ENCODE assay signal across 13 mouse cellular contexts in the genomic region with DNA sequence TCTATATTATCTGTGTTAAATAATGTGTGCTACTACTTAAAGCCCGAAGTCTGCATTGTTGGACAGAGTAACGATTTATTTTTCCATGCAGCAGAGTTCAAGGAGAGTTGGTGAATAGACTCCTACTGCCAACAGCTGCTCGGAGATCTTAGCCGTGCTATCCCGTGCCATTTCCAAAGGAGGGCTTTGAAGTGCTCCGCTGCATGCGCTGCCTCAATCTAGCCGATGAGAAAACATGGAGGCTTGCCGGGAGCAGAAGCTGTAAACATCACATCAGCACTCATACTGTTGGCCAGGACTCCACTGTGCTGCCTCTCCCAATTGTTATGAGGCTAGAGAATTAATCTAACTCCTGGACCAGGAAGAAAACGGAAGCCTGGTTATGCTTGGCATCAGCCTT.
DNase-seq lines count a peak whose midpoint lies in the region; ATAC-seq lines count a peak whose summit lies in the region.
"Had no signal": no experiment of that assay in that cellular context is flagged by ENCODE, and none has a peak within 500 bp of the region (broad histone marks: within the 10 kb centered on the region; RNA-seq: fewer than 3 reads in every experiment).

No protein-coding gene starts in this region.

- no peak overlapping the region for H3K27ac ChIP-seq in embryonic facial prominence, embryonic 14.5 days (replicated peaks; ENCODE audit: low read depth, low read length)
- no peak overlapping the region for H3K27ac ChIP-seq in embryonic facial prominence, embryonic 10.5 days (replicated peaks)
- H3K27ac ChIP-seq in hindbrain, embryonic 16.5 days (ENCODE audit: low read depth, low read length): no peak overlapping the region
- no peak overlapping the region for H3K27ac ChIP-seq in hindbrain, embryonic 12.5 days
- H3K27ac ChIP-seq in midbrain, embryonic 13.5 days: peak overlapping the region; percentile 44; the same call in 1 of the 2 replicates
- no peak overlapping the region for H3K27ac ChIP-seq in midbrain, embryonic 11.5 days (ENCODE audit: low read depth, low read length)
- peak overlapping the region; percentile 32; the same call in 1 of the 2 replicates for H3K27ac ChIP-seq in midbrain, embryonic 15.5 days
- H3K27ac ChIP-seq: hindbrain, embryonic 14.5 days; midbrain, embryonic 12.5 days had no signal

- peak; percentile 59 for DNase-seq in embryonic facial prominence, embryonic 14.5 days (ENCODE audit: low spot score)
- no peak for DNase-seq in embryonic facial prominence, embryonic 10.5 days (ENCODE audit: low spot score)
- DNase-seq in midbrain, embryonic 11.5 days (ENCODE audit: low spot score, missing footprints): no peak
- no peak for DNase-seq in urinary bladder, postnatal 4 days (ENCODE audit: low spot score in 2 of 2)
- DNase-seq: cerebellum, adult 11 months; gastrocnemius, postnatal 10 days had no signal

- H3K27me3 ChIP-seq in embryonic facial prominence, embryonic 14.5 days (replicated peaks; ENCODE audit: control insufficient read depth, insufficient read depth, low read length): no peaks in the 10 kb centered on the region
- no peaks in the 10 kb centered on the region for H3K27me3 ChIP-seq in embryonic facial prominence, embryonic 10.5 days (replicated peaks; ENCODE audit: low read depth, poor library complexity, severe bottlenecking)
- no peaks in the 10 kb centered on the region for H3K27me3 ChIP-seq in hindbrain, embryonic 16.5 days (replicated peaks; ENCODE audit: control insufficient read depth, insufficient read depth, low read length)
- no peaks in the 10 kb centered on the region for H3K27me3 ChIP-seq in hindbrain, embryonic 12.5 days
- H3K27me3 ChIP-seq in midbrain, embryonic 13.5 days: no peaks in the 10 kb centered on the region
- H3K27me3 ChIP-seq in midbrain, embryonic 11.5 days (ENCODE audit: control insufficient read depth, insufficient read depth, low read length): no peaks in the 10 kb centered on the region
- H3K27me3 ChIP-seq in midbrain, embryonic 15.5 days (replicated peaks): no peaks in the 10 kb centered on the region

- no peak overlapping the region for H3K4me2 ChIP-seq in embryonic facial prominence, embryonic 14.5 days (ENCODE audit: low read depth, low read length)
- peak overlapping the region; percentile 6 for H3K4me2 ChIP-seq in hindbrain, embryonic 16.5 days (ENCODE audit: low read length)
- no peak overlapping the region for H3K4me2 ChIP-seq in hindbrain, embryonic 12.5 days (replicated peaks)
- no peak overlapping the region for H3K4me2 ChIP-seq in midbrain, embryonic 13.5 days (replicated peaks)
- no peak overlapping the region for H3K4me2 ChIP-seq in midbrain, embryonic 11.5 days
- no peak overlapping the region for H3K4me2 ChIP-seq in midbrain, embryonic 15.5 days
- H3K4me2 ChIP-seq: hindbrain, embryonic 14.5 days; midbrain, embryonic 12.5 days had no signal

- H3K9ac ChIP-seq in embryonic facial prominence, embryonic 14.5 days (ENCODE audit: low read depth, low read length): no peak overlapping the region
- H3K9ac ChIP-seq in hindbrain, embryonic 16.5 days (ENCODE audit: low read depth, low read length): no peak overlapping the region
- H3K9ac ChIP-seq in hindbrain, embryonic 12.5 days: no peak overlapping the region
- H3K9ac ChIP-seq in midbrain, embryonic 13.5 days (replicated peaks): no peak overlapping the region
- no peak overlapping the region for H3K9ac ChIP-seq in midbrain, embryonic 11.5 days (ENCODE audit: low read length)
- H3K9ac ChIP-seq in midbrain, embryonic 15.5 days: no peak overlapping the region
- H3K9ac ChIP-seq: hindbrain, embryonic 14.5 days; midbrain, embryonic 12.5 days had no signal

- no peak for ATAC-seq in embryonic facial prominence, embryonic 14.5 days (ENCODE audit: low read depth)
- no peak; the same call in 1 of the 2 replicates for ATAC-seq in hindbrain, embryonic 16.5 days
- no peak for ATAC-seq in hindbrain, embryonic 12.5 days (ENCODE audit: low FRiP score)
- ATAC-seq in midbrain, embryonic 13.5 days: peak; percentile 48; the same call in 1 of the 2 replicates
- no peak for ATAC-seq in midbrain, embryonic 11.5 days (ENCODE audit: low FRiP score)
- peak; percentile 28 for ATAC-seq in midbrain, embryonic 15.5 days (replicated peaks)

- H3K9me3 ChIP-seq in embryonic facial prominence, embryonic 14.5 days (ENCODE audit: control insufficient read depth, low read length): no peaks in the 10 kb centered on the region
- no peaks in the 10 kb centered on the region for H3K9me3 ChIP-seq in embryonic facial prominence, embryonic 10.5 days
- no peaks in the 10 kb centered on the region for H3K9me3 ChIP-seq in hindbrain, embryonic 16.5 days (ENCODE audit: control insufficient read depth, low read length)
- no peaks in the 10 kb centered on the region for H3K9me3 ChIP-seq in hindbrain, embryonic 12.5 days (replicated peaks)
- no peaks in the 10 kb centered on the region for H3K9me3 ChIP-seq in midbrain, embryonic 13.5 days
- H3K9me3 ChIP-seq in midbrain, embryonic 11.5 days (ENCODE audit: control insufficient read depth, low read length): no peaks in the 10 kb centered on the region
- H3K9me3 ChIP-seq in midbrain, embryonic 15.5 days: no peaks in the 10 kb centered on the region
- H3K9me3 ChIP-seq: midbrain, embryonic 12.5 days had no signal

- no peak overlapping the region for H3K4me3 ChIP-seq in embryonic facial prominence, embryonic 14.5 days (ENCODE audit: low read depth, low read length)
- H3K4me3 ChIP-seq in embryonic facial prominence, embryonic 10.5 days: no peak overlapping the region
- no peak overlapping the region for H3K4me3 ChIP-seq in hindbrain, embryonic 16.5 days (ENCODE audit: low read length)
- H3K4me3 ChIP-seq in hindbrain, embryonic 12.5 days: no peak overlapping the region
- no peak overlapping the region for H3K4me3 ChIP-seq in midbrain, embryonic 13.5 days (replicated peaks)
- no peak overlapping the region for H3K4me3 ChIP-seq in midbrain, embryonic 11.5 days (ENCODE audit: low read depth, low read length)
- H3K4me3 ChIP-seq in midbrain, embryonic 15.5 days: no peak overlapping the region
- H3K4me3 ChIP-seq: erythroblast, embryonic 14.5 days; midbrain, embryonic 12.5 days had no signal

- 45% methylated on average over 10 of the region's 10 CpGs for WGBS in embryonic facial prominence, embryonic 14.5 days
- WGBS in embryonic facial prominence, embryonic 10.5 days: 71% methylated on average over 10 of the region's 10 CpGs
- WGBS in hindbrain, embryonic 16.5 days: 48% methylated on average over 10 of the region's 10 CpGs
- WGBS in hindbrain, embryonic 12.5 days: 73% methylated on average over 10 of the region's 10 CpGs
- WGBS in midbrain, embryonic 13.5 days: 47% methylated on average over 10 of the region's 10 CpGs
- 61% methylated on average over 10 of the region's 10 CpGs for whole genome bisulfite sequencing in midbrain, embryonic 11.5 days
- WGBS in midbrain, embryonic 15.5 days: 40% methylated on average over 10 of the region's 10 CpGs

- no peaks in the 10 kb centered on the region for H3K36me3 ChIP-seq in embryonic facial prominence, embryonic 14.5 days (ENCODE audit: control insufficient read depth, insufficient read depth, low read length)
- no peaks in the 10 kb centered on the region for H3K36me3 ChIP-seq in embryonic facial prominence, embryonic 10.5 days (replicated peaks)
- H3K36me3 ChIP-seq in hindbrain, embryonic 16.5 days (ENCODE audit: control insufficient read depth, insufficient read depth, low read length): no peaks in the 10 kb centered on the region
- H3K36me3 ChIP-seq in hindbrain, embryonic 12.5 days: no peaks in the 10 kb centered on the region
- H3K36me3 ChIP-seq in midbrain, embryonic 13.5 days: no peaks in the 10 kb centered on the region
- no peaks in the 10 kb centered on the region for H3K36me3 ChIP-seq in midbrain, embryonic 11.5 days (ENCODE audit: control insufficient read depth, insufficient read depth, low read length)
- H3K36me3 ChIP-seq in midbrain, embryonic 15.5 days (replicated peaks): no peaks in the 10 kb centered on the region
- H3K36me3 ChIP-seq: midbrain, embryonic 12.5 days had no signal

- H3K4me1 ChIP-seq in embryonic facial prominence, embryonic 14.5 days (ENCODE audit: control insufficient read depth, insufficient read depth, low read length): peaks cover 7% of the 10 kb centered on the region; the same call in 1 of the 2 replicates
- H3K4me1 ChIP-seq in embryonic facial prominence, embryonic 10.5 days: peaks cover 24% of the 10 kb centered on the region
- H3K4me1 ChIP-seq in hindbrain, embryonic 16.5 days (ENCODE audit: control insufficient read depth, insufficient read depth, low read depth, low read length): no peaks in the 10 kb centered on the region
- peaks cover 11% of the 10 kb centered on the region; the same call in 1 of the 2 replicates for H3K4me1 ChIP-seq in hindbrain, embryonic 12.5 days
- peaks cover 12% of the 10 kb centered on the region; the same call in 1 of the 2 replicates for H3K4me1 ChIP-seq in midbrain, embryonic 13.5 days (replicated peaks)
- no peaks in the 10 kb centered on the region for H3K4me1 ChIP-seq in midbrain, embryonic 11.5 days (ENCODE audit: control insufficient read depth, insufficient read depth, low read length)
- H3K4me1 ChIP-seq in midbrain, embryonic 15.5 days: peaks cover 20% of the 10 kb centered on the region

Comparison
In these comparisons a context has a peak if more than half of its experiments do, and no peak if none do; other contexts are left out.
1. ATAC-seq: peak in midbrain, embryonic 13.5 days (single experiment) and midbrain, embryonic 15.5 days (single experiment); none in embryonic facial prominence, embryonic 14.5 days (single experiment), hindbrain, embryonic 16.5 days (single experiment), hindbrain, embryonic 12.5 days (single experiment) and midbrain, embryonic 11.5 days (single experiment).
2. H3K27ac ChIP-seq: peak in midbrain, embryonic 13.5 days (single experiment) and midbrain, embryonic 15.5 days (single experiment); none in embryonic facial prominence, embryonic 14.5 days (single experiment), embryonic facial prominence, embryonic 10.5 days (single experiment), hindbrain, embryonic 16.5 days (single experiment), hindbrain, embryonic 12.5 days (single experiment) and midbrain, embryonic 11.5 days (single experiment).